Mouse (Mus musculus) embryonic facial prominence, embryonic 13.5 days (tissue): ENCODE results near the gene Prpf4. TPM values are rescaled to one million over a fixed set of nuclear protein-coding genes. Genes with fewer than 3 reads are reported as not detected.

ENCODE experiments used
- polyA plus RNA-seq: library from polyadenylated mRNA; unstranded; fragments of >200 nt; fragmentation: Nextera tagmentation; extraction: Ambion mirVana; gene quantifications from 2 replicates; pipeline ENCODE4 v1.2.1, GENCODE M21; 2015

Gene Prpf4
- polyA plus RNA-seq, 1 experiment from 2014 or later, result 25.5 TPM

Other genes with a start within 250 kb of the Prpf4 start
- 11.8 and 15.0 TPM in 2 replicates for gene Zfp37, start 177.8 kb upstream of the Prpf4 start, polyA plus RNA-seq
- gene Slc31a2, start 146.2 kb upstream of the Prpf4 start, polyA plus RNA-seq, result 19.0 and 20.2 TPM in 2 replicates
- gene Fkbp15, start 48.2 kb upstream of the Prpf4 start, polyA plus RNA-seq, result 25.5 and 30.0 TPM in 2 replicates
- 42.8 and 43.7 TPM in 2 replicates for gene Slc31a1, start 48.1 kb upstream of the Prpf4 start, polyA plus RNA-seq
- 203 and 210 TPM in 2 replicates for gene Cdc26, start 155 bp upstream of the Prpf4 start, polyA plus RNA-seq
- gene Rnf183, start 26.5 kb downstream of the Prpf4 start, polyA plus RNA-seq, result not detected in 2 replicates
- 7.6 and 8.0 TPM in 2 replicates for gene Wdr31, start 62.1 kb downstream of the Prpf4 start, polyA plus RNA-seq
- 5.4 and 5.5 TPM in 2 replicates for gene Bspry, start 71.3 kb downstream of the Prpf4 start, polyA plus RNA-seq
- 11.2 and 11.7 TPM in 2 replicates for gene Hdhd3, start 94.7 kb downstream of the Prpf4 start, polyA plus RNA-seq
- 67.5 and 69.8 TPM in 2 replicates for gene Alad, start 111.1 kb downstream of the Prpf4 start, polyA plus RNA-seq
- gene Pole3, start 116.3 kb downstream of the Prpf4 start, polyA plus RNA-seq, result 94.5 and 99.0 TPM in 2 replicates
- 0.39 and 0.49 TPM in 2 replicates for gene 4933430I17Rik, start 116.6 kb downstream of the Prpf4 start, polyA plus RNA-seq
- gene Rgs3, start 151.1 kb downstream of the Prpf4 start, polyA plus RNA-seq, result 50.8 and 53.2 TPM in 2 replicates